Mouse (Mus musculus) liver, postnatal 0 days (tissue): ENCODE measurements around the gene Il18bp.

Source experiments
- CTCF ChIP-seq: sonication (generic); IDR thresholded peaks from 2 replicates; pipeline ENCODE4 v1.5.1; 2016; ENCODE audit warnings: antibody characterized with exemption, low read depth
- EP300 ChIP-seq: IDR thresholded peaks from 2 replicates; pipeline ENCODE4 v1.6.1; 2016; ENCODE audit warnings: antibody characterized with exemption, low read depth, mild to moderate bottlenecking

DNA sequence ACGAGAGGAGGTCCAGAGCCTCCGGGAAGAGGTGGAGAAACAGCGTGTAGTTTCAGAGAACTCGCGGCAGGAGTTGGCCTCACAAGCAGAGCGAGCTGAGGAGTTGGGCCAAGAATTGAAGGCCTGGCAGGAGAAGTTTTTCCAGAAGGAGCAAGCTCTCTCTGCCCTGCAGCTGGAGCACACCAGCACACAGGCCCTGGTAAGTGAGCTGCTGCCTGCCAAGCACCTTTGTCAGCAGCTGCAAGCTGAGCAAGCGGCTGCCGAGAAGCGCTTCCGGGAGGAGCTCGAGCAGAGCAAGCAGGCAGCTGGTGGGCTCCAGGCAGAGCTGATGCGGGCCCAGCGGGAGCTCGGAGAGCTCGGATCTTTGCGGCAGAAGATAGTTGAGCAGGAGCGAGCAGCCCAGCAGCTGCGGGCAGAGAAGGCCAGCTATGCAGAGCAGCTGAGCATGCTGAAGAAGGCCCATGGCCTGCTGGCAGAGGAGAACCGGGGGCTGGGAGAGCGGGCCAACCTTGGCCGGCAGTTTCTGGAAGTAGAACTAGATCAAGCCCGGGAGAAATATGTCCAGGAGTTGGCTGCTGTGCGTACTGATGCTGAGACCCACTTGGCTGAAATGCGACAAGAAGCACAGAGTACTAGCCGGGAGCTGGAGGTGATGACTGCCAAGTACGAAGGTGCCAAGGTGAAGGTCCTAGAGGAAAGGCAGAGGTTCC is 17.4 kb downstream of the Il18bp start:
- no peak for TF ChIP-seq CTCF
- no peak for TF ChIP-seq EP300
